Mouse (Mus musculus) CH12.LX (cell line): ENCODE measurements around the gene Daw1. TPM values are rescaled to one million over a fixed set of nuclear protein-coding genes. Genes with fewer than 3 reads are reported as not detected.

ENCODE experiments used
- DNase-seq: peaks from one replicate; pipeline ENCODE4 v3.0.0-alpha.2; 2013; ENCODE audit errors: extremely low read depth
- H3K27ac ChIP-seq: 2 replicates; pipeline ENCODE4 v1.5.1; 2012; ENCODE audit warnings: low read depth, mild to moderate bottlenecking, control low read depth, moderate library complexity; ENCODE audit not compliant: insufficient read depth
- H3K27me3 ChIP-seq: replicated peaks from 2 replicates; pipeline ENCODE3; 2012; ENCODE audit warnings: inconsistent platforms
- H3K36me3 ChIP-seq, 2 experiments: replicated peaks in 1 of 2; 2 replicates each; pipeline versions ENCODE3 to v1.6.1; 2012; ENCODE audit warnings: inconsistent platforms in 1 of 2, low read length in 1 of 2, mild to moderate bottlenecking in 1 of 2, mixed read lengths in 1 of 2, moderate library complexity in 1 of 2; ENCODE audit not compliant: control insufficient read depth in 1 of 2, insufficient read depth in 1 of 2
- H3K4me1 ChIP-seq, 2 experiments: 2 replicates each; pipeline ENCODE4 v1.6.1; 2012; ENCODE audit warnings: inconsistent platforms in 1 of 2, moderate library complexity in 1 of 2; ENCODE audit not compliant: insufficient read depth in 2 of 2, control insufficient read depth in 1 of 2
- H3K4me2 ChIP-seq: 2 replicates; pipeline ENCODE4 v1.6.1; 2012; ENCODE audit warnings: low read depth, mild to moderate bottlenecking, control low read depth; ENCODE audit not compliant: poor library complexity, insufficient read depth, severe bottlenecking
- H3K4me3 ChIP-seq, 3 experiments: fragments of 150-350 bp in 1 of 3; sonication (generic) in 1 of 3; replicated peaks in 1 of 3; 2 replicates each; pipeline versions ENCODE3 to v1.5.1; 2011 to 2012; ENCODE audit warnings: low read depth in 2 of 3, low read length in 2 of 3, mild to moderate bottlenecking in 2 of 3, moderate library complexity in 2 of 3, control low read depth in 1 of 3, improper control_type of control experiment in 1 of 3, inconsistent platforms in 1 of 3, mixed read lengths in 1 of 3; ENCODE audit not compliant: poor library complexity in 1 of 3
- H3K79me2 ChIP-seq: replicated peaks from 2 replicates; pipeline ENCODE4 v1.6.1; 2012; ENCODE audit warnings: mild to moderate bottlenecking, moderate library complexity; ENCODE audit not compliant: control insufficient read depth, poor library complexity, insufficient read depth, severe bottlenecking; ENCODE audit errors: extremely low read depth
- H3K9ac ChIP-seq: 2 replicates; pipeline ENCODE4 v1.6.1; 2012; ENCODE audit warnings: low read depth, mild to moderate bottlenecking, control low read depth, moderate library complexity; ENCODE audit not compliant: insufficient read depth
- H3K9me3 ChIP-seq: replicated peaks from 2 replicates; pipeline ENCODE3; 2012; ENCODE audit warnings: low read length, inconsistent platforms, mixed read lengths
- BHLHE40 ChIP-seq: IDR thresholded peaks from 2 replicates; pipeline ENCODE4 v1.6.1; 2011; ENCODE audit warnings: mild to moderate bottlenecking, low read depth, low read length, improper control_type of control experiment
- CTCF ChIP-seq, 2 experiments: IDR thresholded peaks in 1 of 2; conservative IDR thresholded peaks in 1 of 2; 2 replicates each; pipeline ENCODE4 v1.5.1; 2011 to 2012; ENCODE audit warnings: low read depth in 2 of 2, low read length in 2 of 2, improper control_type of control experiment in 1 of 2, inconsistent platforms in 1 of 2, mild to moderate bottlenecking in 1 of 2, moderate library complexity in 1 of 2
- E2F4 ChIP-seq: IDR thresholded peaks from 2 replicates; pipeline ENCODE4 v1.6.1; 2011; ENCODE audit warnings: low read depth, low read length, improper control_type of control experiment; ENCODE audit not compliant: insufficient replicate concordance
- ELF1 ChIP-seq: IDR thresholded peaks from 2 replicates; pipeline ENCODE4 v1.6.1; 2014; ENCODE audit warnings: low read depth, mild to moderate bottlenecking, inconsistent platforms, low read length, improper control_type of control experiment
- EP300 ChIP-seq: IDR thresholded peaks from 2 replicates; pipeline ENCODE4 v1.6.1; 2011; ENCODE audit warnings: low read length, improper control_type of control experiment
- GABPA ChIP-seq: IDR thresholded peaks from 2 replicates; pipeline ENCODE4 v1.6.1; 2012; ENCODE audit warnings: low read depth, low read length, improper control_type of control experiment, inconsistent platforms; ENCODE audit not compliant: insufficient replicate concordance
- JUN ChIP-seq: IDR thresholded peaks from 2 replicates; pipeline ENCODE4 v1.6.1; 2011; ENCODE audit warnings: low read depth, mild to moderate bottlenecking, low read length, improper control_type of control experiment, moderate library complexity; ENCODE audit not compliant: insufficient read depth
- JUND ChIP-seq: conservative IDR thresholded peaks from 2 replicates; pipeline ENCODE4 v1.6.1; 2011; ENCODE audit warnings: low read depth, low read length, improper control_type of control experiment
- KAT2A ChIP-seq: IDR thresholded peaks from 2 replicates; pipeline ENCODE4 v1.6.1; 2012; ENCODE audit warnings: low read length, improper control_type of control experiment, inconsistent platforms; ENCODE audit not compliant: insufficient replicate concordance
- MAFK ChIP-seq: IDR thresholded peaks from 2 replicates; pipeline ENCODE4 v1.6.1; 2011; ENCODE audit warnings: low read length, improper control_type of control experiment; ENCODE audit not compliant: insufficient replicate concordance
- MAZ ChIP-seq: IDR thresholded peaks from 2 replicates; pipeline ENCODE4 v1.6.1; 2012; ENCODE audit warnings: low read depth, mild to moderate bottlenecking, inconsistent platforms, low read length, improper control_type of control experiment, moderate library complexity
- MEF2A ChIP-seq: IDR thresholded peaks from 2 replicates; pipeline ENCODE4 v1.6.1; 2014; ENCODE audit warnings: low read depth, mild to moderate bottlenecking, inconsistent platforms, low read length, improper control_type of control experiment, borderline replicate concordance
- MXI1 ChIP-seq: IDR thresholded peaks from 2 replicates; pipeline ENCODE4 v1.6.1; 2011; ENCODE audit warnings: mild to moderate bottlenecking, low read depth, low read length, improper control_type of control experiment
- NELFE ChIP-seq: IDR thresholded peaks from 2 replicates; pipeline ENCODE4 v1.6.1; 2011; ENCODE audit warnings: low read depth, low read length, improper control_type of control experiment
- NRF1 ChIP-seq: IDR thresholded peaks from 2 replicates; pipeline ENCODE4 v1.6.1; 2014; ENCODE audit warnings: low read depth, mild to moderate bottlenecking, inconsistent platforms, low read length, improper control_type of control experiment, moderate library complexity
- POLR2A ChIP-seq: IDR thresholded peaks from 2 replicates; pipeline ENCODE4 v1.6.1; 2011; ENCODE audit warnings: low read depth, mild to moderate bottlenecking, improper control_type of control experiment, low read length
- POLR2AphosphoS2 ChIP-seq: IDR thresholded peaks from 2 replicates; pipeline ENCODE4 v1.6.1; 2011; ENCODE audit warnings: low read depth, low read length, improper control_type of control experiment
- RAD21 ChIP-seq: IDR thresholded peaks from 2 replicates; pipeline ENCODE4 v1.6.1; 2011; ENCODE audit warnings: low read depth, mild to moderate bottlenecking, low read length, improper control_type of control experiment, moderate library complexity
- RCOR1 ChIP-seq: conservative IDR thresholded peaks from 2 replicates; pipeline ENCODE4 v1.6.1; 2012; ENCODE audit warnings: low read depth, mild to moderate bottlenecking, inconsistent platforms, low read length, improper control_type of control experiment
- SIN3A ChIP-seq: IDR thresholded peaks from 2 replicates; pipeline ENCODE4 v1.6.1; 2012; ENCODE audit warnings: low read length, improper control_type of control experiment, inconsistent platforms
- SMC3 ChIP-seq: IDR thresholded peaks from 2 replicates; pipeline ENCODE4 v1.6.1; 2011; ENCODE audit warnings: low read depth, low read length, improper control_type of control experiment
- TBP ChIP-seq: conservative IDR thresholded peaks from 2 replicates; pipeline ENCODE4 v1.6.1; 2011; ENCODE audit warnings: low read depth, low read length, improper control_type of control experiment
- TCF12 ChIP-seq: IDR thresholded peaks from 2 replicates; pipeline ENCODE4 v1.6.1; 2014; ENCODE audit warnings: low read depth, mild to moderate bottlenecking, inconsistent platforms, low read length, improper control_type of control experiment
- UBTF ChIP-seq: IDR thresholded peaks from 2 replicates; pipeline ENCODE4 v1.6.1; 2012; ENCODE audit warnings: low read depth, mild to moderate bottlenecking, inconsistent platforms, low read length, improper control_type of control experiment, moderate library complexity
- USF1 ChIP-seq: IDR thresholded peaks from 2 replicates; pipeline ENCODE4 v1.6.1; 2014; ENCODE audit warnings: low read depth, mild to moderate bottlenecking, inconsistent platforms, low read length, improper control_type of control experiment
- ZC3H11A ChIP-seq: IDR thresholded peaks from 2 replicates; pipeline ENCODE4 v1.6.1; 2012; ENCODE audit warnings: low read depth, mild to moderate bottlenecking, inconsistent platforms, low read length, improper control_type of control experiment
- ZKSCAN1 ChIP-seq: IDR thresholded peaks from 2 replicates; pipeline ENCODE4 v1.6.1; 2012; ENCODE audit warnings: low read depth, inconsistent platforms, low read length, improper control_type of control experiment, borderline replicate concordance
- ZMIZ1 ChIP-seq: IDR thresholded peaks from 2 replicates; pipeline ENCODE4 v1.6.1; 2012; ENCODE audit warnings: low read depth, mild to moderate bottlenecking, inconsistent platforms, low read length, improper control_type of control experiment
- dilution Hi-C: fragments of 300-500 bp; cut with MboI; formaldehyde crosslinking; loops from 2 replicates; pipeline ENCODE4 v1.14.3; 2020; ENCODE audit warnings: low sequenced_read_pairs; ENCODE audit not compliant: extremely low pct_unique_long_range_greater_than_20kb, extremely low pct_ligation_motif_present
- in situ Hi-C: fragments of 300-500 bp; cut with MboI; formaldehyde crosslinking; loops from 3 replicates; pipeline ENCODE4 v1.14.3; 2019; ENCODE audit warnings: low sequenced_read_pairs, low pct_ligation_motif_present, low pct_unique_long_range_greater_than_20kb, mixed read lengths
- polyA plus RNA-seq: library from polyadenylated mRNA; unstranded; fragments of >175 nt; gene quantifications from 2 replicates; pipeline ENCODE4 v1.2.1, GENCODE M21; 2012; ENCODE audit warnings: low read depth; ENCODE audit not compliant: insufficient read length
- total RNA-seq, 2 experiments: library from RNA; depleted of rRNA; stranded (reverse); fragments of 300-350 nt in 1 of 2; fragments of >200 nt in 1 of 2; gene quantifications; 2 replicates each; pipeline ENCODE4 v1.2.3; 2012 to 2014

Daw1 gene
- total and polyA plus RNA-seq, 3 experiments: not detected

GRCm38 (mm10) chr1:83135829-83136228, 23.7 kb upstream of the Daw1 start:
- Histone ChIP-seq H3K9me3 (no peaks in the 10 kb centered on the region), H3K9ac (no peak overlapping the region), H3K79me2 (no peaks in the 10 kb centered on the region), H3K4me2 (no peak overlapping the region), H3K4me3 (no peak overlapping the region), H3K27ac (no peak overlapping the region), H3K27me3 (no peaks in the 10 kb centered on the region), H3K4me1 (no peaks in the 10 kb centered on the region), H3K36me3 (no peaks in the 10 kb centered on the region)
- no peak for DNase-seq
- in situ Hi-C loops (no loop called here), dilution Hi-C loops (no loop called here)
- no peak for TF ChIP-seq CTCF (conservative IDR thresholded peaks at IDR 0.05 in 1 of 2, IDR thresholded peaks at IDR 0.05 in 1 of 2; ENCODE audit: low read depth in 2 of 2, low read length in 2 of 2)
- TF ChIP-seq ELF1: no peak
- TF ChIP-seq MAZ: no peak
- TF ChIP-seq TCF12: no peak
- TF ChIP-seq SIN3A: no peak
- no peak for TF ChIP-seq ZMIZ1
- TF ChIP-seq UBTF: no peak
- no peak for TF ChIP-seq TBP
- no peak for TF ChIP-seq SMC3
- TF ChIP-seq NRF1: no peak
- no peak for TF ChIP-seq MEF2A
- no peak for TF ChIP-seq USF1
- TF ChIP-seq ZKSCAN1: no peak
- no peak for TF ChIP-seq POLR2A
- no peak for TF ChIP-seq EP300
- TF ChIP-seq GABPA: no peak
- no peak for TF ChIP-seq NELFE
- no peak for TF ChIP-seq JUND
- TF ChIP-seq E2F4: no peak
- no peak for TF ChIP-seq BHLHE40

DNA sequence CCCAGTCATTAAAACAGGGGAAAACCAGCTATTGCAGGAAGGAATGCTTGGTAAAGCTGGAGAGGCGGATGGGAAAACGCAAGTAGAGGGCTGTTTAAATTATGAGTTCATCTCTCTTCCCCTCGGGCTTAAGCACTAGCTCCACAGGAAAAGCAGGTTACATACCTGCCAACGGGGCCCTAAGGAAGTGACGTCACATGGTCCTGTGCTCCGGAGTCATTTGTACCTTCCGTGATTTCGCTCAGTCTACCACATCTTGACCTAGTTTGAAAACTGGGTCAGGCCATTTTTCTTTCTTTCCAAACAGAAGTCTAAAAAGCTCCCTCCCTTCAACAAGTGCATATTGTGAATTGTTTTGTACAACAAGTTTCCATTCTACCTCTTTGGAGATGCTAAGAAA, 21.7 kb upstream of the Daw1 start:
- H3K4me1 ChIP-seq: no peaks in the 10 kb centered on the region
- no peaks in the 10 kb centered on the region for H3K79me2 ChIP-seq
- no peak overlapping the region for H3K4me3 ChIP-seq
- TF ChIP-seq EP300 (no peak), ZMIZ1 (no peak), E2F4 (no peak), RAD21 (no peak), MEF2A (no peak), TBP (no peak), CTCF (conservative IDR thresholded peaks at IDR 0.05 in 1 of 2, IDR thresholded peaks at IDR 0.05 in 1 of 2; ENCODE audit: low read depth in 2 of 2, low read length in 2 of 2) (no peak), MAFK (no peak), KAT2A (no peak), GABPA (no peak), NRF1 (no peak), MXI1 (no peak), ELF1 (no peak), SMC3 (no peak), POLR2AphosphoS2 (no peak), ZC3H11A (no peak), JUN (no peak), RCOR1 (no peak)
- no peaks in the 10 kb centered on the region for H3K27me3 ChIP-seq
- no peak overlapping the region for H3K9ac ChIP-seq
- H3K4me2 ChIP-seq: no peak overlapping the region
- H3K27ac ChIP-seq: no peak overlapping the region
- no peaks in the 10 kb centered on the region for H3K36me3 ChIP-seq
- no peak for DNase-seq
- H3K9me3 ChIP-seq: no peaks in the 10 kb centered on the region
- dilution Hi-C loops (no loop called here), in situ Hi-C loops (no loop called here)
